Mouse (Mus musculus) layer of hippocampus, adult 18-20 months (tissue): ENCODE data around the gene Cbfa2t3. TPM values are rescaled to one million over a fixed set of nuclear protein-coding genes. Genes with fewer than 3 reads are reported as not detected.

Experiments used
- DNase-seq, 2 experiments: peaks; one replicate each; pipeline ENCODE4 v3.0.0; 2022; ENCODE audit warnings: low spot score in 2 of 2
- total RNA-seq, 2 experiments: library from RNA; stranded (reverse); gene quantifications; 2 replicates each; pipeline ENCODE4 v1.2.3; 2021

Cbfa2t3 gene
- total RNA-seq, 2 experiments from 2014 or later = 46.3 to 52.5 TPM

DNA sequence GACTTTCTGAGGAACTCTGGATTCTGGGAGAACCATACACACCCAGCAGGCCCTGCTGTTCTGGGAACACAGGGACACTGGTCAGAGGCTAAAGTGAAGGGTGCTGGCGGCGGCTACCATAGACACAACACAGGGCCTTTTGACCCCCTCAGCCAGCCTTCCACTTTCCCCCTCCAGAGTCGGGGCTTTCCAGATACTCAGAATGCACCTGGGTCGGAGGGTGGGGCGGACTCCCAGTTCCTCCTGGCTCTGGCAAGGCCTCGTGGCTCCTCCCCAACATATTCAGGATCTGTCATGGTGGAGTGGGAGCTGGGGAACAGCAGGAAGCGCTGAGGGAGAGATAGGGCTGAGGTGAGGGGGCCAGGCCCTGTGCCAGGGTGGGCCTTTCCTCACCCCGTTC, 6.8 kb downstream of the Cbfa2t3 start:
- DNase-seq = no peak

DNA sequence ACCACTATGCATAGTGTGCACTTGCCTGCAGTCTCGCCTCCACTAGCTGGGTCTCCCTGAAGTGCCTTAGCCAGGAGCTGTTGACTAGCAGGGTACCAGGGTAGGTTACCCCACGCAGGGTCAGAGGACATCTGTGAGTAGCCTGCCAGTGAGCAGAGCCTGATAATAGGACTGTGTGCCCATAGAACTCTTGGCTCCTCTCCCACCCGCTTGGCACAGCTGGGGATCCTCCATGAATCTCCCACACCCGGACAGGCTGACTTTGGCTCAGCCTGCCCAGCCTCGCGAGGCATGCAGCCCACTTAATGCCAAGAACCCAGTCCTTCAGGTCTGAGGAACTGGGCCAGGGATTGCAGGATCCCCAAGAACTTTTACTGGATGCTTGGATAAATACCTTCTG, 7.9 kb downstream of the Cbfa2t3 start:
- no peak for DNase-seq

DNA sequence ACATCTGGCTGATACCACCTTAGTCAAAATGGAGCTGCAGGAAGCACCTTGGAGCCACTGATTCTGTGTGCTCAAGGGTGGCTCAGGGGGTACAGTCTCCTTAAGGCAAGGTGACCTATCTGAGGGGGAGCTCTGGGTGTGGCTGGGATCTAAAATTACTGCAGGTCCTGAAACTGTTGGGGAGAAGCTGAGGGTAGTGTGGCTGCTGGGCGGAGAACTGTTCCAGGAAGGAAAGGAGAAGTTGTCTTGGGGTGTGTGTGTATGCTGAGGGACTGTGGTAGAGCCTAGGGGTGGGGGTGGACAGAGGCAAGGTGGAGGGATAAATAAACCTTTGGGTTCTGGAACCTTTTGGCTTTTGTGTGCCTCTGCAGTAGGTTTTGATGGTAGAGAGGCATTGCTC, 9.6 kb downstream of the Cbfa2t3 start:
- DNase-seq = no peak

DNA sequence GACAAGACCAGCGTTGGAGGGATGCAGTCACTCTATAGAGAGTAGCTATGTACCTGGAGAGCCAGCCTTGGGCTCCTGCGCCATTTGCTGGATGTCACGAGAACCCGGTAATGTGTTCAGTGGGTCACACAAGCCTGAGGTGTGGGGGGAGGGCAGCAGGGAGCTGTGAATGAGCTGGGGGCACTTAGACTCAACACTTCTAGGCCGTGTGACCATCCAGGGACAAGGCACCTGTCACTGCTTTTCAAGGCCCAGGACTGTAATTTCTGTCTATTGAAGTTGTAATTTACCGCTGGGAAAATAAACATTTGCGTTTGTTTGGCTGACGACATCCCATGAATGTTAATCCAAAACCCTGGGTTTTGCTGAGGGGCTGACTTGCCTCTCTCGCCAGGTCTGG, 12.0 kb downstream of the Cbfa2t3 start:
- DNase-seq = no peak

DNA sequence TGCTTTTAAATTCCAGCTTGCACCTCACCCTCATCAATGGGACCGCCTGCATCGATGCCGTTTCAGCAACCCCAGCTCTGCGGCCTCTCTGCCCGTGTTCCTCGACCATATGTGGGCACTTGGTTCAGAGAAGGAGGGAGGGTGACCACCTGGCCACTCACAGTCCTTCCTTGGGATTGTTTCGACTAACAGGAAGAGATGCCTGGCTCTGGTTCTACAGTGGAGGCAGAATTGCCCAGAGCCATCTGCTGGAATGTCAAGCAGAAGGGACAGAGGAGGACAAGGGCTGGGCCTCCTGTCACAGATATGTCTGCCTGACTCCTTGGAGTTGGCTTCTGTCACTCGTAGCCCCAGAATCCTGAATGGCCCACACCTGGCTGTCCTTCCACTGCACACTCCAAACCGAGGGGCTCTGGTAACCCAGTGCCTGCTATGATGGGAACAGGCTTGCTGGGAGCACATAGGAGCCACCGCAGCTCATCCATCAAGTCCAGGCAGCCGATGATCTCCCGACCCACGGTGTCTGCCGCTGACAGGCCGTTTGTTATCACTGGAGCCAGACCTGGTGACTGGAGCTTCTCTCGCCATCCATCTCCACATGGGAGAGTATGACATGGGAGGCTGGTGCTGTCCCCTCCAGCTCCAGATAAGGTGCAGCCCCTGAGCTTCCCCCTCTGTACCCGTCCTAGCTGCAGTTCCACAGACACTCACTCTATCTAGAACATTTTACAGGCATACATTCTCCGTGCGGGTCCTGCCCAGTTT, 13.6 kb downstream of the Cbfa2t3 start:
- DNase-seq = no peak

DNA sequence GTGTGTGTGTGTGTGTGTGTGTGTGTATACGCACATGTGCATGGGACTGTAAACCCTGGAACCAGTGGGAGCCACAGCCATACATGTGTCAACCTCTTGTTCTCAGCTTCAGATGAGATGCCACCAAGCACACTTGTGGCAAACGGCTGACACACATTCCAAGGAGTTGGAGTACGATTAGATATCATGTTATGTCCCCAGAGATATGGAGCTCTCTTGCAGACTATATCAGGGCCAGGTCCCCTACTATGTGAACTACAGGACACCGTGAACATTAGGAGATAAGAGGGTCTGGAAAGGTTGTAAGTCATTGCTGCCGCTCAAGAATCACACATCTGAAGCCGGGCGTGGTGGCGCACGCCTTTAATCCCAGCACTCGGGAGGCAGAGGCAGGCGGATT, 16.1 kb downstream of the Cbfa2t3 start:
- DNase-seq = no peak

DNA sequence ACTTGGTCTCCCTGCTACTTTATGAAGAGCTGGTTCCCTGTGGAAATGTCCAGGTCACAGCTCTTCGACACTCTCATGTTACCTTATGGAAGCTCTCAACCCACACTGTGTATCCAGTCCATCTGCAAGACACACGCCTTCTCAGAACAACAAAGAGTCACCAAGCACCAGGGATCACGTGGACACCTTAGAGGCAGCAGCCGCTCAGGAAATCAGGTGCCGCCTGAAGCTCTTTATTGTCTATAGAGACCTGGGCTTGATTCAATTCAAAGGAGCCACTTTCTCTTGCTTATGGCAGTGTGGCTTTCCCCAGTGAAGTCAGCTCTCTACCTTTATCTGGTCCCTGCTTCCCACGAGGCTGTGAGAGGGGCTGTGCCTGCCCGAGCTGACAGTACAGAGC, 18.7 kb downstream of the Cbfa2t3 start:
- DNase-seq = no peak

DNA sequence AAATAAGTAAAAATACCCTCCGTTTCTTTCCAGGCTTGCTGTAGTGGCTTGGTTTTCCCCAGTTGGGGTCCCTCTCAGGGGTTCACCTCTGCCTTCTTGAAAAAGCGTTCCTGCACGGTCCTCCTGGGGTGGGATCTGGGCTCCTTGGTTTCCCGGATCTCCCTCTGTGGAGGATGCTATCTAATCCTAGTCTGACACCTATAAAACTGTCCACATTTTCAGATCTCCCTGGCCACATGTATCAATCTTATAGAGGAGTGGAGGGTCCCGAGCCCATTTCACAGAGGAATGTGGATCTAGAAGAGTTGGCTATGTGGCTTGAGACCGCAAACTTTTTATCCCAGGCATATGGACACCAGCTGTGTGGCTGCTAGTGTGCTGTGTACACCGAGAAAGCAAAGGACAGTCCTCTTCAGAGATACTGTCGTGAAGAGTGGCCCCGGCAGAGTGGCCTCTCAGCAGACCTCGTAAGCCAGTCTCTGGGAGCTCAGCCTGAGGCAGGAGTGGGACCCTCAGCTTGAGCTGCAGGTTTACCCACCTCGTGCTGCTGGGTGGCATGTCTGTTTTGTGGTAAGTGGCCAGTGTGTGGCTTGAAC, 19.5 kb downstream of the Cbfa2t3 start:
- DNase-seq = no peak

DNA sequence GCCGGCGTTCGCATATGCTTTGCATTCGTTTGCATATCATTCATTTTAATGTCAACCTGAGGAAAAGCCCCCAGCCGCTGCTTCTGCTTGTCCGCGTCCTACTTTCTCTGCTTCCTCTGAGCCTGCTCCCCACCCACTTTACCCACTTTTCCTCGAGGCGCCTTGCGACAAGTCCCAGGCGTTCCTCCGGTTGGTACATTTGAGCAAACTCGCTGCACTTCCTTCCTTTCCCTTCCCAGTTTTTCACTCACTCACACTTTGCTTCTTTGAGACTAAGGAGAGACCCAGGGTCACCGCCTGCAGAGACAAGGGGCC, 20.1 kb downstream of the Cbfa2t3 start:
- DNase-seq = no peak

DNA sequence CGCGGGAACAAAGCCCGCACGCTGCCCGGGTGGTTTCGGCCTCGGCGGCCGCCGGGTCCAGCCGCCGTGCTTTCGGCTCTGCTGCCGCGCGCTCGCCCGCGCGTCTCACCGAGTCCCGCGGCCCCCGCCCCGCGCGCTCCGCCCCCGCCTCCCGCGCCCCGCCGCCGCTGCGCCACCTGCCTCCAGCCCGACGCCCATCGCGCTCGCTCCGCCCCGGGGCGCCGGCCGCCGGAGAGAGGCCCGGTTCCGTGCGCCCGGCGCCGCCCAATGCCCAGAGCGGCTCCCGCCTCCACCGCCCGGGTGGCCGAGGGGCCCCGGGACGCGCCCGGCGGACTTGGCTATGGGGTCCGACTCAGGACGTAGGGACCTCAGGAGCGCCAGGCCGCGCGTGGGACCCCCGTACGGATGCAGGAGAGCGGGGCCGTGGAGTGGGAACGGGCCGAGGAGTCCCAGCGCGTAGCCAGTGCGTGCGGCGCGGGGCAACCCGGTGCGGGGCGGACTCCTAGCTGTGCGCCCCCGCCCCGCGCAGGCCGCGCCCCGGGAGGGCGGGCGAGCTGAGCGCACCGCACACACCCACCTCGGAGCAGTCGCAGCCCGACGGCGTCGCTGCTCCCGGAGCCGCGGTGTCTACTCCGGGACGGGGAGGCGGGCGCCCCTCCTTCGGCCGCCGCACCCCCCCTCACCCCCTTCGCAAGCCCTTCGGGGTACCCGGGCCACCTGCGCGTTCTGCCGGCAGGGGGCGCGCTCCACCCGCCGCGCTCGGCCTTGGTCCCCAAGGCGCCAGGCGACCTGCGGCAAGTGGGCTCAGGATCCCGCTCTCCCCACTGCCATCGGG, 20.6 kb downstream of the Cbfa2t3 start:
- DNase-seq = peak; percentile 66 to 80

DNA sequence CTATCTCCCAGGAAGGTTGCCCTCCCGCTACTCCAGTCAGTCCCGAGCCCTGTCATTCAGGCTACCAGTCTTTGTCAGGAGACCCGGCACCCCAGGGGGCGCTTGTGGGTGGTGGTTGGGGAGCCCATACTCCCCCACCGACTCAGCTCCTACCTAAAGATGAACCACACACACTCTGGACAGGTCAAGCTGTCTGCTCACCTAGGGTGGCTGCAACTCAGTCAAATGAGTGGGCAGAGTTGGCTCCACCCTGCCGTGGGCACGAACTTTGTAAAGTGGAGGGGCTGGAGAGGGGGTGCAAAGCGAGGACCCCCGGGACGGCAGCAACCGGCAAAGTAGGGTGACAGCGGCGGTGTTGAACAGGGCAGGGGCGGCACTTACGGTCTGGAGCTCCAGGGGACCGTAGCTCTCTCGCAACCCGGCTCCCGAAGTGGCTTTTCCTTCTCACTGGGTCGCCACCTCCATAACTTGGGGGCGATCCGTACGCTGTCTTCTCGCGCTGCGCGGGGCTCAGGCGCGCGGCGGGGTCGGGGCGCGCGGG, 21.4 kb downstream of the Cbfa2t3 start:
- no peak for DNase-seq

DNA sequence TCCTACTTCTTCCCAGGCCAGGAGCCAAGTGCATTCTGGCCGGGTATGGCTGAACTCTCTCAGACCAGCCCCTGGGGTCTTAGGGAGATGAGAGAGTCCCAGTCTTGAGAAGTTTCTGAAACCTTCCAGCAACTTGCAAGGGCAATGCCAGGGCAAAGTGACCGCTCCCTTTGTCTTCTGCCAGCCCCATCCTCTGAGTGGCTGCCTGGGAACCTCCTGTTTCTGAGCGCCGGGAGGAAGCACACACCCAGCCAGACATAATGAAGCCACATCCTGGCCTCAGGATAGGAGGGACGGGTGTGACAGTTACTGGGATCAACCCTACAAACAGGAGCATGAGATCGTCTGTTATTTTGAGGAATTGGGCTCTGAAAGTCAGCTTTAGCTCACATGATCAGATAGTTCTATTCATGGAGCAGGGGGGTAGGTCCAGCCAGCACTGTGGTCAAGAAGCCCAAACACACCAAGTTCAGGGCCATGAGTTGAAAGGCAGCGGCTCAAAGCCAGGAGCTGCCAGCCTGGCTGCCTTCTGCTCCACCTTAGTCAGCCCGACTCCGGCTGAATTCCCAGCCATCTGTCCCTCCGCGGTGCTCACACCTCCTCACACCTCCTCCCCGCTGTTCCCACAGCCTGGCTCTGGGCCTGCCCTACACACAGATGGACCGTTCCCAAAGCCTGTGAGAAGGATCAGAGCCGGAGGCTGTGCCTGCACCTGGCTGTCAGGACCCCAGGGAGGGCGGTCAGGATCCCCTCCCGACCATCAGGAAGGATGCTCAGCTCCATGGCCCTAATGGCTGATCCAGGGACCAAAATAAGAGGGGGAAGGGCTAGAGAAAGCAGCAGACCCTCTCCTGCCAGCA, 22.1 kb downstream of the Cbfa2t3 start:
- peak; percentile 78 to 91 for DNase-seq

DNA sequence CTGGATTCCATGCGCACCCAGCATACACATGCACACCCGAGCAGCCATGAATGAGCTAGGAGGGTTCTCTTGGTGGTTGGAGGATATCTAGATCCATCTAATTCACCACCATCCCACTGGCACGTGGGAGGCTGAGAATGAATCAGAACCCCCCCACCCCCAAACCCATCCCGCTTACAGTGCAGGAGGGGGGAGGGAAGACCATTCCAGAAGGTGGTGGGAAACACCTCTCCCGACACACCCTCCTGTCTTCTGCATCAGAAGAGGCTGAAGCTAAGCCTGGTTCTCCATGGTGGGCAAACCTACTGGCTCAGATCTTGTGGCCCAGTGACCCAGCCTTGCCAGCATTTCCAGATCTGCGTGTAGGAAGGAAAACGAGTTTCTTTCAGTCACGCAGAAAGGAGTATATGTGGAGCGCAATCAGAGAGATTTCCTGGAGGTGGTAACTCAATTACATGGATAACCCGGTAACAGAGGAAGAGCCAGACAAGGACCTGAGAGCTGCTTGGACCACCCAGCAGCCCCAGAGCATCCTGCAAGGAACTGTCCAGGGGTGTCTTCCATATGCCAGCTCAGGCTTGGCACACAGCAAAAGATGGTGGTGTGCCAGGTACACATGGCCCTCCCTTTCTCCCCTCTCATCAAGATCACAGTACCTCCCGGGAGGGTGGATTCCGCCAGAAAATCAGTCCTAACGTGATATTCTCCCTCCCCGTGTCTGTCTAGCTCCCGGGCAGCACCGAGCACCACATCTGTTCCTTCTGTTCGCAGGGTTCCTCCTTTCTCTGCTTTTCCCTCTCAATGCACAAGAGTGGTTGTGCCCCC, 23.1 kb downstream of the Cbfa2t3 start:
- peak in 1 of 2 experiments; percentile 26 for DNase-seq

DNA sequence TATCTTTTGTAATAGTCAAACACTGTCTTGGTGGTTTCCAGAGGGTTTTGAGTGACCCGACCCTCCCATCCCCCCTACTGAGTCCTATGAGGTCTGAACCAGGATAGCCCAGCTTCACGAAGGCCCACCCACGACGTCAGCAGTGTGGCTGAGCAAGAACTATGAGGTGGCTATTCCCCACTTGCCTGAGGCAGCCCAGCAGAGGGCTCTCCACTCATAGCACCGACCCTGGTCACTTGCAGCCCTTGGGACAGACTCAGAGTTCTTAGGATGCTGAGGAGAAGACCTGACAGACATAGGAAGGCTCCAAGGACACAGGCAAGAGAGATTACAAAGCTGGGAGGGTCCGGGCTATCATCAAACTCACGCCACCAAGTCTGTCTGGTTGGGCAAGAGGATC, 23.9 kb downstream of the Cbfa2t3 start:
- no peak for DNase-seq

DNA sequence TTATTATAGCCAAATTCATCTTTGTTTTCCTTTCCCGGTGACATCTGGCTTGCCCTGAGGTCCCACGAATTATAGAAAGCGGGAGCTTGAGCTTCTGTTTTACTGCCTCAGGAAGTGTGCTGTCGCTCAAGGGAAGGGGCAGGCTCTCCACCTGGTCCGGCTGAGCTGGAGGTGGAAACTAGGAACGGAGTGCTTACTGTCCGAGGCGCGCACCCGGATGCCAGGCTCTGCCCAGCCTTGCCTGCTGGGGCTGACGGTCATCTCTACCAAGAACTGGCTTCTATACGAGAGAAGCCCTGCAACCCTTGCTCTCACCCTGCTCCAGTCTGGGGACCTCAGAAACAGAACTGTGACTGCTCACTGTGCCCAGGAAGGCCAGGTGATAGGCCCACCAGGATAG, 24.9 kb downstream of the Cbfa2t3 start:
- no peak for DNase-seq

DNA sequence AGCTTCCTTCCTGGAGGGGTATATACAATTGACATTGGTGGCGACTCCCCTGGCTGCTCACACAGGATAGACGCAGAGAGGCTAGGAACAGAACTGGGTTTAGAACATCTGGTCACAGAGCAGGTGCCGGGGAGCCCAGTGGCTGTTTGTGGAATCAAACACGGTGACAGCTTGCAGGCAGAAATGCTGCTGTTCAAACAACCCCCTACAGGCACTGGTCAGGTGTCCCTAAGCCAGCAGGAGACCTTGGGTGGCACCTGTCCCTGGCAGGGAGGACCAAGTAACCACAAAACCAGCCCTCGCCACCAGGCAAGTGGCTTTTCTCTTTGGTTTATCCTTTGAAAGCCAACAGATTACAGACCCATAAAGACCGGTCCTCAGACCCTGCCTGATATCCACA, 27.0 kb downstream of the Cbfa2t3 start:
- DNase-seq = no peak

DNA sequence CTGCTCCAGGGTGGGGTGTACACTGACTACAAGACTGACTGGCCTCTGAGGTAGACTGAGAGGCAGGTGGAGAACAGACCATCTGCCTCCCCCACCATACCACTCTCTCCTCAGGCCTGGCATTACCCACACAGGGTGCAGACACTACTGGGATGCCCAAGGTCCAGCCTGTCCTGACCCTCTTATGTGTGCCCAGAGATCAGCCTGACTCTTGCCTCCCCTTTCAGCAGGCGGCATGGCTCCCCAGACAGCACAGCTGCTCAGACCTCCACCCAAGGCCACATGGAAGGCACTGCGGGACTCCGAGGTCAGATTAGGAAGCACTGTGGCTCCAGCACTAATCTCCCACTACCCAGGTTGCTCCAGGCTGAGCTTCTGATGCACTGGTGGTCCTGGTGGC, 28.2 kb downstream of the Cbfa2t3 start:
- DNase-seq = no peak

DNA sequence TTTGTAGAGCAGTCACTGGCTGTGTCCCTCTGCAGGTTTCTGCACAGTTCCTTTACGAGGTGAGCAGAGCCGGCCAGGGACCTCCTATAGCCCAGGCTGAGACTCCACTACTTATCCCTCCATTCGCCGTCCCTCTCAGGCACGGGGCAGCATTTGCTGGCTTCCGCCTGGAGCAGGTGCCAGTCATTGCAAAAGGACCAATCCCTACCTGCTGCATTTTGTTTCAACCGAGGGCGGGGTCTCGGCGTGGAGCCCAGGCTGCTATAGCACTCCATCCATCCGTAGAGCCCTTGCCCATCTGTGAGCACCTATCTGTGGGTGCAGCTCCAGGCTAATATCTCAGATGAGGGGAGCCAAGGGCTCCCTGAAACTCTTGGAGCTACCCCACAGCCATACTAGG, 28.9 kb downstream of the Cbfa2t3 start:
- DNase-seq = no peak

DNA sequence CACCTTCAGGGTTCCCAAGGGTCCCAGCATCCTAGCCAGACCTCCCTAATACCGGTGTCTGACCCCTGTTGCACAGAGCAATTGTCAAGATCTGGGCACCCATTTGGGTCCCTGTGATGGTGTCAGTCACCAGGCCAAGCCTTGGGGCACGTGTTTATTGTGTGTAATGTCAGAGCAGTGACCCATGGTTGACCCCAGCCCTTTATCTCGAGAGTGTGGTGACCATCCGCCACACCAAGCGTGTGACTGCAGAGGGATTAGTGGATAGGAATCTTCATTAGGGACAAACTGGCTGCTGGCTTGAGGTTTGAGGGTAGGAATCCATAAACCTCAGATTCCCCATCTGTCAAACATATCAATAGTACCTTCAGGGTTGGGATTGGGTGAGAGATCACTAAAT, 29.5 kb downstream of the Cbfa2t3 start:
- DNase-seq = no peak

DNA sequence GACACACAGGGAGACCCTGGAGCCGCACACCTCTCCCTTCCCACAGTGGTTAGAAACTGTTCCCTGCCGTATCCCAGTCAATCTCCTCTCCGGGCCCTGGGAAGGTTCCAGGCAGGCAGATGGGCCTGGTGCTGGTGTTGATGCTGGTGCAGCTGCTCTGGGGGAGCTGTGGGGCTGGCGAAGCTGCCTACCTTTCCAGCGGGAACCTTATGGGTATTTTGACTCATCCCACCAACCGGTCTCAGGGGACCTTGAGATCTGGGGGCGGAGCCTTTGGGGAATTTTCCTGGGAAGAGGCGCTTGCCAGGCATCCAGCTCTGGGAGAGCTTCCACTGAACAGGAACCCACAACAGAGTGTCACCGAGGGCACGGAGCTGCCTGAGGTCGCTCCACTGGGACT, 31.1 kb downstream of the Cbfa2t3 start:
- DNase-seq = peak; percentile 47 to 56
